Mouse (Mus musculus) adrenal gland, postnatal 25 days (tissue): ENCODE measurements around the gene Rec8. TPM values are rescaled to one million over a fixed set of nuclear protein-coding genes. Genes with fewer than 3 reads are reported as not detected.

Experiments used
- DNase-seq: peaks from one replicate; pipeline ENCODE4 v3.0.0; 2021; ENCODE audit warnings: mixed read lengths
- long read RNA-seq: library from polyadenylated mRNA; stranded (forward); transcript quantifications from one replicate; pipeline ENCODE4 v2.0.0, GENCODE M21; 2021
- total RNA-seq: library from RNA; stranded (reverse); gene quantifications from 2 replicates; pipeline ENCODE4 v1.2.3, GENCODE M21; 2021

Rec8 gene
- total RNA-seq: 13.6 TPM in 2 replicates
- long read RNA-seq, partial matches to known transcripts: 2 of 9 reads
- long read RNA-seq, other reads (novel, unspliced or antisense): 3 of 9 reads

DNA sequence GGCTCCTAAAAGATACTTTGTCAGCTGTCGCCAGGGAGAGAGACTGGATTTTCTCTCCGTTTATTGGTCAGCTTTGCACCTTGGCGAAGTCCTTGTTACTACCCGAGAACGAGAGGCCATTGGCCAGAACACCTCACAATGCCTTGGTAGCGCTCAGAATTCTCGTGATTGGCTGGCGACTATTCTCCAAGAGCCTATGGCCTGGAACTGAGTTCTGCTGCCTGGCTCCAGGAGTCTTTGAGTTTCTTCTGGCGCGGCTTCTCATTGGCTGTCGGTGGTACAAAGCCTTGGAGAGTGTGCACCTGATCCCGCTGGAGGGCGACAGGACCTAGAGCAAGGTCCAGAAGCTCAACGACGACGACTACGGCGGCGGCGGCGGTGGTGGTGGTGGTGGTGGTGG, at the start of gene Rec8:
Rec8 (plus strand) TSS at position 216 of the 400 bp plus-strand sequence.
- peak; percentile 39 for DNase-seq

DNA sequence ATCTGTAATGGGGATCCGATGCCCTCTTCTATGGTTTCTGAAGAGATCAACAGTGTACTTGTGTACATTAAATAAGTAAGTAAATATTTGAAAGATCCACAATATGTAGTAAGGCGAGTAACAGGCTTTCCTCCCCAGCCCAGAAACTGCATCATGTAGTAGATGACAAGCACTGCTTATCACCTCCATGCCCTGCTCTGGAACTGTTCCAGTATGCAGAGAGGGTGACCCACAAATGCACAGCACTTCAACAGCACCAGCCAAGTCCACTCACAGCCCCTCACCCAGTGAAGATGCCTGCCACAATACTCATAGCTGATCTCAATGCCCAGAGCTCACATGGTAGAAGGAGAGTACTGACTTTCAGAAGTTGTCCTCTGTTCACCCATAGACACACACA, 47.2 kb upstream of the Rec8 start:
- no peak for DNase-seq

DNA sequence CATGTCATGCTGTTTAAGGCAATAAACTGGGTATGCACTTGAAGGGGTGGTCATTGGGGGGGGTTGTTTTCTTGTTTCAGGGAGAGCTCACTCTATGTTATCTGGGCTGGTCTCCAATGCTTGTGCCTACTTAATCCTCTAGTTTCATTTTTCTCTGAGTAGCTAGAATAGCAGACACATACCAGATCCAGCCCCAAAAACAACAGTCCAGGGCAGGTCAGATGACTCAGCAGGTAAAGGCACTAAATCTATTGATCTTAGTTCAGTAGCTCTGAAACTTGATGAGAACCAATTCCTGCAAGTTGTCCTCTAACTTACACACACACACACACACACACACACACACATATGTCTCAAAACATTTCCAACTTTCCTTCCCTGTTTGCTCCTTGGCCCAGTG, 46.1 kb upstream of the Rec8 start:
- no peak for DNase-seq

DNA sequence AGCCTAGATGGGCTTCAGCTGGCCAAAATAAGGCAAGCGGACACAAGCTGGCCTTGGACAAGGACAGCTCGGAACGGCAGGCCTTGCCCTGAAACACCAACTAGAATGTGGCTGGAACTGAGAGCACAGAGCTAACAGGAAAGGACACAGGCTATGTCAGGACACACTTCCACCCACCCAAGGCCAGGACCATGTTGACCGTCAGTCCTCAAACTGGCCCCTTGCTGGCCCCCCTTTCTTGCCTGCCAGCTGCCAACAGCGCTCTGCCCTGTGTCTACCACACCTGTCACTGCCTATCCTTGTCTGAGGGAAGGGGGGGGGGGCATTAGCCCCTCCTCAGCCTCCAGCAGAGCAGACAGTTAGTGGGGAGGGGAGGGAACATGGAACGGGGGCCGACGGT, 42.5 kb upstream of the Rec8 start, which contains the start of gene Fitm1:
Fitm1 (plus strand) TSS at position 316 of the 400 bp plus-strand sequence.
- no peak for DNase-seq

DNA sequence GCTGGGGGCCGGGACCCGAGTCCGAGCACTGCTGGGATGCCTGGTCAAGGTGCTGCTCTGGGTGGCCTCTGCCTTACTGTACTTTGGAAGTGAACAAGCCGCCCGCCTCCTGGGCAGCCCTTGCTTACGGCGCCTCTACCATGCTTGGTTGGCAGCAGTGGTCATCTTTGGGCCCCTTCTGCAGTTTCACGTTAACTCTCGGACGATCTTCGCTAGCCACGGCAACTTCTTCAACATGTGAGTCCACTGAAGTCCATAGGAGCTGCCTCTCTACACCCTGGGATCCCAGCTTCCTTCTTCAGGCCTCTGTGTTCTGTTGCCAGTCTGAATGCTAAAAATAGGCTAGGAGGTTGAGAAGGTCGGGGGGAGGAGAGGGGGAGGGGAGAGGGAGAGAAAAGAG, 42.1 kb upstream of the Rec8 start:
- DNase-seq: no peak

DNA sequence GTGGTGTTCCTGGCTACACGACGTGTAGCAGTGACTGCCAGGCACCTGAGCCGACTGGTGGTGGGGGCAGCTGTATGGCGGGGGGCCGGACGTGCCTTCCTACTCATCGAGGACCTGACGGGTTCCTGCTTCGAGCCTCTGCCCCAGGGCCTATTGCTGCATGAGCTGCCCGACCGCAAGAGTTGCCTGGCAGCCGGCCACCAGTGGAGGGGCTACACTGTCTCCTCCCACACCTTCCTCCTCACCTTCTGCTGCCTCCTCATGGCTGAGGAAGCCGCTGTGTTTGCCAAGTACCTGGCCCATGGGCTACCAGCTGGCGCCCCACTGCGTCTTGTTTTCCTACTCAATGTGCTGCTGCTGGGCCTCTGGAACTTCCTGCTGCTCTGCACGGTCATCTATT, 41.5 kb upstream of the Rec8 start:
- no peak for DNase-seq

DNA sequence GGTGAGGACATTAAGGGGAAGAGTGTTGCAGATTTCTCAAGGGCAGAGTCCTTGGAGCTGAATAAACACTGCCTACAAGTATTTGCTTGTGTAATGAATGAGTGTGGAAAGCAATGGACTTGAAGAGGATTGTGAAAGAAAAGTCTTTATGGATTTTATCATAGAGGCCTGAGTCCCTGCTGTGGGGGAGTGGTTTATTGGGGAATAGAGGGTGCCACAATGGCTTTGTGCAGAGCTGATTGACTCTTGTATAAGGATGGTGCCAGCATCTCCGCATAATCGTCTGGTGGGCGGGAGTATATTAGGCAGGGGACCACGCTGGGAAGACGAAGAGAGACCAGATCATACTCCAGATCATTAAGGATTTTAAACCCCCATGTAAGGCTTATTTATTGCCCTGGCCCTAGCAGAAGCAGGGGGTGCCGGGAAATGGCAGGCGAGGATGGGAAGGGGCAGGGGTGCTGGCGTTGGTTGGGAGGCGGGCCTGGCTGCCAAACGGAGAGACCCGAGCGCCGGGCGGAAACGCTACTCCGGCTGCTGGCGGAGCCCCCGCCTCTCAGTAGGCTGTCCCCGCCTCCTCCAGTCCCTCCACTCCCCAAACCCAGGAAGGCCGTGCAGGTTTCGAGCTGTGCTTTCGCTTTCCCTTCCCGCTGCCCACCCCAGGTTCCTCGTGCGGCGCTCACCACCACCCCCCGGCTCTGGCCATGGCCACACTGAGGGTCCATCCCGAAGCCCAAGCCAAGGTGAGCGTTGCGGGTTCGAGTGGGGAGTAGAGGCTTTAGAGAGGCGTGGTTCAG, 39.8 kb upstream of the Rec8 start, which contains the start of gene Psme1:
Psme1 (plus strand) TSS at position 253 of the 797 bp plus-strand sequence.
- peak; percentile 83 for DNase-seq

DNA sequence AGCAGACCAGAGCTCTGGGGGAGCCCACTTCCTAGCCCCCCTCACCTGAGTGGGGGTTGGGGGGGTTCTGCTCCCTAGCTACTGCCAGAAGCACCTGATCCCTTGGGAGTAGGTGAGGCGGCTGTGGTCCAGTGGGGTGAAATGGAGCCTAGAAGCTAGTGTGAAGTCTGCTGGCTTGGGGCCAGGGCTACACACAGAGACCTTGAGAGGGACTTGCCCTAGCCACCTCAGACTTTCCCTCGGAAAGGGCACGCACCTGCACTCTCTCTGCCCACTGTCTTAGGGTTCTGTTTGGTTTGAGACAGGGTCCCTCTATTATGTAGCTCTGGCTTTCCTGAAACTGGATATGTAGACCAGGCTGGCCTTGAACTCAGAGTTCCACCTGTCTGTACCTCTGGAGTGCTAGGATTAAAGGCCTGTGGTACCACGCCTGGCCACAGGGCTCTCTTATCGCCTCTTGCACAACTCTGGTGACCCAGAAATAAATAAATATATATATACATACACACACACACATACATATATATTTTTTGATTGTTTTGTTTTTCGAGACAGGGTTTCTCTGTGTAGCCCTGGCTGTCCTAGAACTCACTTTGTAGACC, 39.1 kb upstream of the Rec8 start:
- peak; percentile 80 for DNase-seq

DNA sequence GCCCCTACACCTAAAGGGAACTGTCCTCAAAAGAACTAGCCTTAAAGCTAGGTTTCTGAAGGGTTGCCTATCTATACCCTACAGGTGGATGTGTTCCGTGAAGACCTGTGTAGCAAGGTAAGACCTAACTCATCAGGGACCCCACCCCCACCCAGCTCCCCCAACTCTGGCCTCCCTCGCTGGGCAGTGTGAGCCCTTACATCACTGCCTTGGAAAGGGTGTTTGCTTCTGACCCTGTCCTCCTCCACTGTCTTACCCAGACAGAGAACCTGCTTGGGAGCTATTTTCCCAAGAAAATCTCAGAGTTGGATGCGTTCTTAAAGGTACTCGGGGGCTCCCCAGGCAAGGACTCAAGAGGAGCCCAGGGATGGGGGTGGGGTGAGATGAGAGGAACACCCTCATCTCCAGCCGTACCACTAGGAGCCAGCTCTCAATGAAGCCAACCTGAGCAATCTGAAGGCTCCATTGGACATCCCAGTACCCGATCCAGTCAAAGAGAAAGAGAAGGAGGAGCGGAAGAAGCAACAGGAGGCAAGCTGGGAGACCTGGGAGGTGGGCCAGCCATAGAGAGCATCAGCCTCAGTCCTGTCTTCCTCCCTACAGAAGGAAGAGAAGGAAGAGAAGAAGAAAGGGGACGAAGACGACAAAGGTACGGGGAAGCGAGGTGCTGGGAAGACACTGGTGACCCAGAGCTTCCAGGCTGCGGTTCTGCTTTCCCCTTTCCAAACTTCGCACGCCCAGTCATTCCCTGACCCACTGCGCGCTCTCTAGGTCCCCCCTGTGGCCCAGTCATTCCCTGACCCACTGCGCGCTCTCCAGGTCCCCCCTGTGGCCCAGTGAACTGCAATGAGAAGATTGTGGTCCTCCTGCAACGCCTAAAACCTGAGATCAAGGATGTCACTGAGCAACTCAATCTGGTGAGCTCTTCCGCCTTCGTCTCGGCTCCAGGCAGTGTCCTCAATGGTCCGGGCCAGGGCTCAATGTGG, 38.0 kb upstream of the Rec8 start:
- DNase-seq: no peak

DNA sequence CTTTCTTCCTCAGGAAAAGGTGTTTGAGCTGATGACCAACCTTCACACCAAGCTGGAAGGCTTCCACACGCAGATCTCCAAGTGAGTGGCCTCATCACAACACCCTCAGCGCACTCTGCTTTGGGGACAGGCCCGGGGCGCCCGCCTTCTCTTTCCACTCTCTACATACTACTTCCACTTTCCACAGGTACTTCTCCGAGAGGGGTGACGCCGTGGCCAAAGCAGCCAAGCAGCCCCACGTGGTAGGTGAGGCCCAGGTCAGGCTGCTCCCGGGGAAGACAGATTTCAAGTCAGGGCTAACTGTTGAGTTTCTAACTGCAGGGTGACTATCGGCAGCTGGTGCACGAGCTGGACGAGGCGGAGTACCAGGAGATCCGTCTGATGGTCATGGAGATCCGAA, 37.1 kb upstream of the Rec8 start:
- DNase-seq: no peak

DNA sequence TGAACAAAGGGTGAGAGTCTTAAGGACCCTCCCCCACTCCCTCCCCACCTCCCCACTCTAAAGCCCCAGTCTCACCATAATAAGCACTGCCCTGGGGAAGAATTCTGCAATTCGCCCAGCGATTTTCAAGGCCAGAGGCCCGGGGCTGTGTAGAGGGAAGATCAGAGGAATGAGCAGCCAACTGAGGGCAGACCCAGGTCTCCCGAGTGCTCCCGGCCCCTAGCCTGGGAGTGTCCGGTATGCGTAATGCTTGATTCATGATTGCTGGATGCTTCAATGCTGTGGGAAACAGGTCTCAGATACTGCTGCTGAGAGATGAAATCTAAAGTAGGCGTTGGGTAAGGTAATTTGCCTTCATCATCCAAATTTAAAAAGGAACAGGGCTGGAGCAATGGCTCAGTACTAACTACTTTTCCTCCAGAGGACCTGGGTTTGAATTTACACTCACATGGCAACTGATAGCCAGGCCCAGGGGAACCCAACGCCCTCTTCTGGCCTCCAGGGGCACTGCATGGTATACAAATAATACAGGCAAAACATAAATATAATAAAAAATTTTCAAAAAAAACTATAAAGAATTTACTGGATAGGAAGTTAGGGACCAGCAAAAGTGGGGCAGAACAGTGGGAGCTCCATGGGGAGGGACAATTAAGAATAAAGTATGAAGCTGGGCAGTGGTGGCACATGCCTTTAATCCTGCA, 35.7 kb upstream of the Rec8 start:
- DNase-seq: no peak

DNA sequence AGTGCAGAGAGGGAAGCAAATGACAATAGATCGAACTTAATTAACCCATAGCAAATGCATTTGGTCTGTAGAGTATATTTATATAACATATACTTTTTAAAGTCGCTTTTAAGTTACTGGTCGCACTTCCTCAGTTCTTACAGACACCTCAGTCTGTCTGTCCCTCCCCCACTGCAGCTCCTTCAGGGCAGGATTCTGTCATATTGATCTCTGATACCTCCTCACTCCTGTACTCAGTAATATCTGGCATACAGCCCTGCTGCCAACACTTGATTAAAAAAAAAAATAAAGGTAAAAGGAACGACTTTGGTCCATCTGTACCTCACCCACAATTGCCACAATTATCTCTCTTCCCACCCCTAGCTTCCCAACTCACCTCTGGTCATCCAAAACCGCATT, 33.5 kb upstream of the Rec8 start:
- DNase-seq: no peak

DNA sequence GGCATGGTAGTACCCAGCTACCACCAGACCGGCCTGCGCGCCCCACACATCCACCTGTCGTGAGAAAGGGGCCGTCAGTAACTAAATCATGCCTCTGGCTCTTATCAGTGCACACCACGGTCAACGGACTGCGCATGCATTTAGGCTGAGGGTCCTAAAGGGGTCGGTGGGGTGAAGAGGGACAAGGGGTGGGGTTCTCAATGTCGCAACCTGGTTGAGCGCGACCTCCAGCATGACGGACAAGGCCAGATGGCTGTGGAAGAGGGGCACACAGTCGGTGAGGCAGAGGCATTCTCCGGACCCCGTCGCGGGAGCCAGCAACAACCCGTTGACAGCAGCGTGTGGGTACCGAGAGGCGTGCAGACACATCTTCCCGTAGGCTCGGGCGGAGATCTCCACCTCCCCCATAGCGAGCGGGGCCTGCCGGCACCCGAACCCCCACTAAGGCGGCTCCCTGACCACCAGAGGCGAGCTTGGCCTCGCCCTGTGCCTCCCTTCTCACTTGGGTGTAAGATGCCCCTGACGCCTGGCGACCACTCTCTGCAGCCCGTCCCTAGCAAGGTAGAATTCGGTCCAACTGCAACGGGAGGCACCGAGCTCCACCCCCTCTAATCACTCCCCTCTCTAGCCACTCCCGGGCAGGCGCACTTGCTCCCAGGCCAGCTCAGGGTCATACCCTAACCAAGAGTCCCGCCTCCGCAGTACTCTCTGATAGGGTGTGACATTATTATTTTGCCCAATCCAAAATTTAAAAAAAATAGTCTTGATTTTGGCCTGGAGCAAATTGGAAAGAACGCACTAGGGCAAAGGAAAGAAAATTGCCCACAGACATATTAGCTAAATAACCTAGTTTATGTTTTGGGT, 32.9 kb upstream of the Rec8 start, which contains the start of gene Emc9:
Emc9 (minus strand) TSS at position 601 of the 864 bp plus-strand sequence.
- peak; percentile 89 for DNase-seq

DNA sequence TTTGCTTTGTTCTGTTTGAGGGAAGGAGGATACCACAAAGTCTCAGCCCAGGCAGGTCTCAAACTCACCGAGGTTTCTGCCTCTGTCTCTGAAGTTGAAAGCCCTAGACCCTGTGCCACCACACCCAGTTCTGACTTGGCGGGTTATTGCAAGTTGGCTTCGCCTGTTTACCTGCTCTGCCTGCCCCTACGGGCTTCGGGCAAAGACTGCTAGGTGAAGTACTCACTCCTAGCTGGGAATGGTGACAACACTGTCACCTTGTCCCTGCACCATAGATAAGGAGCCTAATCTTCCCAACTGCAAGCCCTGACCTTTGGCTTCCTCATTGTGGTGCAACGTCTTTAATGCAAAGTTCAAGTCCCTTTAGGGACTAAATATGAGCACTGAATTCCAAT, 32.3 kb upstream of the Rec8 start:
- no peak for DNase-seq

DNA sequence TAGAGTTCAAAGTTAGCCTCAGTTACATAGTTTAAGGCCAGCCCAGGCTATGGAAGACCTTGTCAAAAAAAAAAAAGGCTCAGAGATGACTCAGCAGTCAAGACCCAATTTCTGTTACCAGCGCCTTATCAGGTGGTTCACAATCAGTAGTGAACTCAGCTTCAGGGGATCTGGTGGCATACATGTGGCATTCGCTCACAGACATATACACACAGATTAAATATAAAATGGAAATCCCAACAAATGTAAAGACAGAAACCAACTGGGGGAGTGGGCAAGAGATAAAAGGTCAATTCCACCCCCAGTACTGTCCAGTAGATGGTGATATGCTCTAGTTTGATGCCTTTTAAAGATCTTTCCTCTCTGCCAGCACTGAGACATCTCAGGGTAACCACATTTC, 31.7 kb upstream of the Rec8 start:
- DNase-seq: no peak

DNA sequence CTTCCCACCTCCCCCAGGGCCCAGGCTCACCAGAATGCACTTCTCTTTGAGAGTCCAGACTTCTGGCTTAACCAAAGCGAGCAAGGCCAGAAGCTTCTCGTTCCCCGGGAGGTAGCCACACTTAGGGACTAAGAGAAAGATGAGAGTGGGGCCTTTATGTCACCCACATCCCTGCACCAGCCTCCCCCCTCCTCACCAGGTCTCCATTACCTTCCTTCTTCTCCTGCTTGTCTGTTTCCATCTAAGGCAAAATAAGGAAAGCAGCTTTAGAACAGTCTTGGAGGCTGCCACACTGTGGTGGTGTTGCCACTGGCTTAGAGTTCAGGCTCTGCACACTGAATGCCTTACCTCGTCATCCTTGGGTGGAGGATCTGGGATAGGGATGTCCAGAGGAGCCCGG, 28.6 kb upstream of the Rec8 start:
- no peak for DNase-seq

DNA sequence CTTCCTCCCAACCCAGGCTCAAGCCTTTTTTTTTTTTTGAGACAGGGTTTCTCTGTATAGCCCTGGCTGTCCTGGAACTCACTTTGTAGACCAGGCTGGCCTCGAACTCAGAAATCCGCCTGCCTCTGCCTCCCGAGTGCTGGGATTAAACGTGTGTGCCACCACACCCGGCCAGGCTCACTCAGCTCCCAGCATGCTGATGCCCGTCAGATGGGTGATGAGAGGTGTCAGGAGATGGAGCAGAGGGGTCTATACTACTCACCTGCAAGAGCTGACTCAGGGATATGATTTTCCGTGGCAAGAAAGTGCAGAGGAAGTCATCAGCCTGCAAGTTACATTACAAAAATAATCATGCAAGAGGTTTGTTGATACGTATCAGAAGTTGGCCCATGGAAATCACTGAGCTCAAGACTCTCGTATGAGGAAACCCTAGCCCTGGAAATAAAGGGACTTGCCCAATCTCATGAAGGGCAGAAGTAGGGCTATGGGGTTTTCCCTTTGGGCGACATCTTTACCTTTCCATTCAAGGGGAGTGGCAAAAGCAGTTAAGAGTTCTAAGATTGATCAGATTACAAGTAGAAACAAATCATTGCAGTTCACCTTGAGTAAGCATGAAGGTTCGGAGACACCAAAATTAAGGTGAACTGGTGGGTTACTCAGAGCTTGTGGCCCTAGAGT, 27.9 kb upstream of the Rec8 start:
- no peak for DNase-seq

DNA sequence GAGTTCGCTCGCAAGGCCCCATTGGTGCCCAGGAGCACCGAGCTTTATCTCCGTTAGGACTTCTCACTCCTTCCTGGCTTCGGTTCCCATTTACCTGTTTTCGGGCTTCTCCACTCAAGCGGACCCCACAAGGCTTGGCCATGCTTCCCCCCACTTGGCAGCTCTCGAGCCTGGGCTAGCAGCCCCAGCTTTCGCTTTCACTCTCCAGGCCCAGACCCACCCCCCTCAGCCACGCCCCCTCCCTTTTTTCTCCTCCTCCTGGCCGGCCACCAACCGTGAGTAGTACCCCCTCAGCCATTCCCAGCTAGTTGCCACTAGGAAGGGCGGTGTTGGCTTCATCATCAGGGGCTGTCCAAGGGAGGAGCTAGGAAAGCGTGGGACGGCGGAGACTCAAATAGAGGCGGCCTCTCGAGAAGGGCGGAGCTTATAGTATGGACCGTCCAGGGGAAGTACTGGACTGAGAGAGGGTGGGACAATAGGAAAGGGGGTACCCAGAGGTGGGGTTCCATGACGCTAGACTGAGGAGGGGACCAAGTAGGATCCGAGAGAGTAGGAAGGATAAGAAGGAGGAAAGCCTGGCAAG, 27.0 kb upstream of the Rec8 start, which contains the start of gene Psme2:
Psme2 (minus strand) TSS at position 366 of the 583 bp plus-strand sequence.
- peak; percentile 90 for DNase-seq

DNA sequence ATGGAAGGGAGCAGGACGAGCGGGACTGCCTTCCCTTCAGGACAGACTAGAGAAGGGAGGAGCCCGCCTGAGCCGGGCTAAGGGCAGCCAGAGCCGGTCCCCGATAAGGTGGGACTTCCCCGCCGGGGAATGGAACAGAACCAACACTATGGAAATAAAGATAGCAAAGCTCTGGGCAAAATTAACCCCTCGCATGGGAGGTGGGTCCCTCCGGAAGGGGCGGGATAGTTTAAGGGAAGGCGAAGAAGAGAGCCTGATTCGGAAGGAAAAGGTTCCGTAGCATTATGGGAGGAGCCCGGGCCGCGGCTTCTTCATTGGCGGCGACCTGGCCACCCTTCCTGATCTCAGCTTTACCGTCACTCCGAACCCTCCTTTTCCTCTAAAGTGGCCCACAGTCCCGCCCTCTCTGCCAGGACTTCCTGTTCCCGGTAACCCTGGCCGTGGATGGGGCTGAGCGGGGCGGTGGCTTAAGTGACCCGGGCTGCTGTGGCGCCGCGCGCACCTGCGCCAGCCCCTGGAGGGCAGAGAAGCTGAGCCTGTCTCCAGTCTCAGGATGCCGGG, 26.4 kb upstream of the Rec8 start, which contains the start of gene Rnf31:
Rnf31 (plus strand) TSS at position 378 of the 561 bp plus-strand sequence.
- peak; percentile 92 for DNase-seq
